Mouse (Mus musculus) embryo, embryonic 11 days (tissue): ENCODE results near the gene Ttc33.

Experiments used
- DNase-seq: peaks from one replicate; pipeline ENCODE4 v3.0.0-alpha.2; 2015

Gene Ttc33

GRCm38 (mm10) chr15:5185366-5186292 is at the start of gene Ttc33:
Gene Ttc33 (plus strand): TSS chr15:5185525.
- DNase-seq = peak; percentile 86

GRCm38 (mm10) chr15:5138021-5138856 is 47.1 kb upstream of the Ttc33 start:
- no peak for DNase-seq

GRCm38 (mm10) chr15:5139366-5139765 is 46.0 kb upstream of the Ttc33 start:
- DNase-seq = no peak

GRCm38 (mm10) chr15:5139863-5140262 is 45.5 kb upstream of the Ttc33 start:
- DNase-seq = no peak

GRCm38 (mm10) chr15:5140357-5140756 is 45.0 kb upstream of the Ttc33 start:
- no peak for DNase-seq

GRCm38 (mm10) chr15:5142047-5142446 is 43.3 kb upstream of the Ttc33 start:
- DNase-seq = no peak

- no peak for DNase-seq
Observed at GRCm38 (mm10) chr15:5142714-5143113, 42.6 kb upstream of the Ttc33 start.

- peak; percentile 87 for DNase-seq
Observed at GRCm38 (mm10) chr15:5143361-5144020, 41.8 kb upstream of the Ttc33 start, which contains the start of gene Prkaa1. Gene Prkaa1 (plus strand): TSS chr15:5143861.

GRCm38 (mm10) chr15:5144021-5144778 is 41.1 kb upstream of the Ttc33 start:
- DNase-seq = peak; percentile 82

GRCm38 (mm10) chr15:5145196-5145945 is 40.0 kb upstream of the Ttc33 start:
- no peak for DNase-seq

- no peak for DNase-seq
Observed at GRCm38 (mm10) chr15:5149187-5149586, 36.1 kb upstream of the Ttc33 start.

- DNase-seq = no peak
Observed at GRCm38 (mm10) chr15:5152171-5152570, 33.2 kb upstream of the Ttc33 start.

GRCm38 (mm10) chr15:5154621-5155020 is 30.7 kb upstream of the Ttc33 start:
- DNase-seq = no peak

- DNase-seq = no peak
Observed at GRCm38 (mm10) chr15:5155093-5155492, 30.2 kb upstream of the Ttc33 start.

GRCm38 (mm10) chr15:5156355-5156754 is 29.0 kb upstream of the Ttc33 start:
- DNase-seq = no peak

GRCm38 (mm10) chr15:5157386-5157785 is 27.9 kb upstream of the Ttc33 start:
- no peak for DNase-seq

GRCm38 (mm10) chr15:5158827-5159226 is 26.5 kb upstream of the Ttc33 start:
- no peak for DNase-seq

- no peak for DNase-seq
Observed at GRCm38 (mm10) chr15:5165121-5165773, 20.1 kb upstream of the Ttc33 start.

- DNase-seq = no peak
Observed at GRCm38 (mm10) chr15:5173217-5173820, 12.0 kb upstream of the Ttc33 start.

- DNase-seq = peak; percentile 23
Observed at GRCm38 (mm10) chr15:5184668-5185330, 526 bp upstream of the Ttc33 start.
